Mouse (Mus musculus) midbrain, embryonic 15.5 days (tissue): Measurements from ENCODE around the gene Zfp131. TPM values are rescaled to one million over a fixed set of nuclear protein-coding genes. Genes with fewer than 3 reads are reported as not detected.
A peak's percentile ranks its signal among the peaks of the same experiment; 100 is the strongest.

Experiments
- ATAC-seq: fragments of 200-750 bp; cut with Nextera tagmentation; replicated peaks from 2 replicates; pipeline ENCODE4 v1.8.0; 2017; ENCODE audit warnings: moderate TSS enrichment
- H3K27ac ChIP-seq: fragments of 300-500 bp; sonication (generic); 2 replicates; pipeline ENCODE4 v1.5.1; 2015; ENCODE audit warnings: mild to moderate bottlenecking, inconsistent platforms
- H3K27me3 ChIP-seq: fragments of 300-500 bp; sonication (generic); replicated peaks from 2 replicates; pipeline ENCODE4 v1.6.1; 2015; ENCODE audit warnings: inconsistent platforms
- H3K36me3 ChIP-seq: fragments of 300-500 bp; sonication (generic); replicated peaks from 2 replicates; pipeline ENCODE4 v1.6.1; 2015; ENCODE audit warnings: inconsistent platforms
- H3K4me1 ChIP-seq: fragments of 300-500 bp; sonication (generic); 2 replicates; pipeline ENCODE4 v1.6.1; 2015; ENCODE audit warnings: inconsistent platforms
- H3K4me2 ChIP-seq: fragments of 300-500 bp; sonication (generic); 2 replicates; pipeline ENCODE4 v1.6.1; 2015; ENCODE audit warnings: inconsistent platforms, mild to moderate bottlenecking, moderate library complexity
- H3K4me3 ChIP-seq: fragments of 300-500 bp; sonication (generic); 2 replicates; pipeline ENCODE4 v1.5.1; 2015; ENCODE audit warnings: mild to moderate bottlenecking, inconsistent platforms
- H3K9ac ChIP-seq: fragments of 300-500 bp; sonication (generic); 2 replicates; pipeline ENCODE4 v1.6.1; 2015; ENCODE audit warnings: mild to moderate bottlenecking, inconsistent platforms
- H3K9me3 ChIP-seq: fragments of 300-500 bp; sonication (generic); 2 replicates; pipeline ENCODE4 v1.6.1; 2016; ENCODE audit warnings: inconsistent platforms
- WGBS: fragments of 180-500 bp; shearing (Covaris S2); methylation state at CpG from one replicate; pipeline ENCODE4 v1.1.7; 2015; ENCODE audit warnings: mixed read lengths; 5-methylcytosine and 5-hydroxymethylcytosine counted together
- polyA plus RNA-seq: library from polyadenylated mRNA; unstranded; fragments of >200 nt; fragmentation: Nextera tagmentation; extraction: Ambion mirVana; gene quantifications from 2 replicates; pipeline ENCODE4 v1.2.1, GENCODE M21; 2015

Gene Zfp131
- polyA plus RNA-seq, 1 experiment from 2014 or later: 33.3 TPM

GRCm38 (mm10) chr13:119792791-119793404 lies 2.2 kb upstream of the Zfp131 start:
- ATAC-seq: no peak
- H3K27ac ChIP-seq: no peak overlapping the region
- H3K9me3 ChIP-seq: no peaks in the 10 kb centered on the region
- H3K9ac ChIP-seq: no peak overlapping the region
- H3K27me3 ChIP-seq: no peaks in the 10 kb centered on the region
- H3K4me2 ChIP-seq: no peak overlapping the region
- H3K4me1 ChIP-seq: peaks cover 20% of the 10 kb centered on the region
- WGBS: 84% methylated on average over 5 of the region's 5 CpGs
- no peaks in the 10 kb centered on the region for H3K36me3 ChIP-seq
- H3K4me3 ChIP-seq: no peak overlapping the region

- H3K4me3 ChIP-seq: peak overlapping the region; percentile 97
- H3K4me2 ChIP-seq: peak overlapping the region; percentile 68
- H3K9me3 ChIP-seq: no peaks in the 10 kb centered on the region
- no peak for ATAC-seq
- H3K4me1 ChIP-seq: peaks cover 23% of the 10 kb centered on the region
- H3K9ac ChIP-seq: peak overlapping the region; percentile 67
- no peaks in the 10 kb centered on the region; the same call in 1 of the 2 replicates for H3K36me3 ChIP-seq
- H3K27ac ChIP-seq: peak overlapping the region; percentile 93
- H3K27me3 ChIP-seq: no peaks in the 10 kb centered on the region
- 3% methylated on average over 18 of the region's 18 CpGs for WGBS
Measured at GRCm38 (mm10) chr13:119791580-119792135, 969 bp upstream of the Zfp131 start.

GRCm38 (mm10) chr13:119789851-119790717 lies 605 bp downstream of the Zfp131 start:
- Histone ChIP-seq H3K27ac (peak overlapping the region; percentile 93), H3K9ac (peak overlapping the region; percentile 96), H3K4me3 (peak overlapping the region; percentile 97), H3K9me3 (no peaks in the 10 kb centered on the region), H3K36me3 (peaks cover 5% of the 10 kb centered on the region; the same call in 1 of the 2 replicates), H3K4me2 (peak overlapping the region; percentile 53), H3K4me1 (peaks cover 27% of the 10 kb centered on the region), H3K27me3 (no peaks in the 10 kb centered on the region)
- peak; percentile 78 for ATAC-seq
- under 1% methylated on average over 56 of the region's 66 CpGs for WGBS

GRCm38 (mm10) chr13:119783581-119783980 lies 7.1 kb downstream of the Zfp131 start:
- 86% methylated on average over 4 of the region's 4 CpGs for WGBS

GRCm38 (mm10) chr13:119768541-119768940 lies 22.1 kb downstream of the Zfp131 start:
- H3K9me3 ChIP-seq: no peaks in the 10 kb centered on the region
- 92% methylated on average over 6 of the region's 6 CpGs for WGBS
- H3K4me2 ChIP-seq: no peak overlapping the region
- H3K9ac ChIP-seq: no peak overlapping the region
- H3K27ac ChIP-seq: no peak overlapping the region
- H3K4me3 ChIP-seq: no peak overlapping the region
- ATAC-seq: no peak
- peaks cover 47% of the 10 kb centered on the region for H3K36me3 ChIP-seq
- H3K27me3 ChIP-seq: no peaks in the 10 kb centered on the region
- H3K4me1 ChIP-seq: no peaks in the 10 kb centered on the region

More at GRCm38 (mm10) chr13:119783581-119783980, 7.1 kb downstream of the Zfp131 start:
- Histone ChIP-seq H3K4me3 (no peak overlapping the region), H3K9ac (no peak overlapping the region), H3K27ac (no peak overlapping the region), H3K4me2 (no peak overlapping the region), H3K9me3 (no peaks in the 10 kb centered on the region), H3K36me3 (peaks cover 37% of the 10 kb centered on the region; the same call in 1 of the 2 replicates), H3K4me1 (peaks cover 9% of the 10 kb centered on the region), H3K27me3 (no peaks in the 10 kb centered on the region)
- ATAC-seq: no peak

- H3K4me2 ChIP-seq: no peak overlapping the region
- no peaks in the 10 kb centered on the region for H3K4me1 ChIP-seq
- no peak overlapping the region for H3K4me3 ChIP-seq
- no peak overlapping the region for H3K9ac ChIP-seq
- no peaks in the 10 kb centered on the region for H3K9me3 ChIP-seq
- peaks cover 31% of the 10 kb centered on the region; the same call in 1 of the 2 replicates for H3K36me3 ChIP-seq
- 96% methylated on average over 7 of the region's 7 CpGs for WGBS
- no peaks in the 10 kb centered on the region for H3K27me3 ChIP-seq
- H3K27ac ChIP-seq: no peak overlapping the region
- ATAC-seq: no peak
Measured at GRCm38 (mm10) chr13:119766480-119766879, 24.2 kb downstream of the Zfp131 start.

GRCm38 (mm10) chr13:119756831-119757230 lies 33.9 kb downstream of the Zfp131 start:
- WGBS: 42% methylated on average over 5 of the region's 5 CpGs
- Histone ChIP-seq H3K4me1 (peaks cover 15% of the 10 kb centered on the region), H3K9ac (no peak overlapping the region; the same call in 1 of the 2 replicates), H3K4me3 (no peak overlapping the region), H3K36me3 (no peaks in the 10 kb centered on the region), H3K27ac (no peak overlapping the region), H3K4me2 (peak overlapping the region; percentile 83; the same call in 1 of the 2 replicates), H3K27me3 (no peaks in the 10 kb centered on the region), H3K9me3 (no peaks in the 10 kb centered on the region)
- no peak for ATAC-seq

GRCm38 (mm10) chr13:119755681-119756471 lies 34.8 kb downstream of the Zfp131 start, which contains the start of gene Nim1k:
Gene Nim1k (minus strand): TSS chr13:119755882.
- under 1% methylated on average over 43 of the region's 43 CpGs for WGBS
- peak within 1 kb of the TSS; percentile 60 for H3K9ac ChIP-seq
- peak; percentile 94 for ATAC-seq
- H3K27me3 ChIP-seq: no peaks in the 10 kb centered on the region
- H3K36me3 ChIP-seq: no peaks in the 10 kb centered on the region
- peaks cover 15% of the 10 kb centered on the region for H3K4me1 ChIP-seq
- peak within 1 kb of the TSS; percentile 85 for H3K27ac ChIP-seq
- peak within 1 kb of the TSS; percentile 58 for H3K4me3 ChIP-seq
- H3K4me2 ChIP-seq: peak within 1 kb of the TSS; percentile 83
- H3K9me3 ChIP-seq: no peaks in the 10 kb centered on the region

- Histone ChIP-seq H3K4me2 (peak overlapping the region; percentile 83), H3K27me3 (no peaks in the 10 kb centered on the region), H3K4me3 (peak overlapping the region; percentile 58), H3K9me3 (no peaks in the 10 kb centered on the region), H3K9ac (peak overlapping the region; percentile 60), H3K27ac (peak overlapping the region; percentile 85), H3K4me1 (peaks cover 15% of the 10 kb centered on the region), H3K36me3 (no peaks in the 10 kb centered on the region)
- peak; percentile 82 for ATAC-seq
- WGBS: under 1% methylated on average over 16 of the region's 16 CpGs
Measured at GRCm38 (mm10) chr13:119755141-119755547, 35.5 kb downstream of the Zfp131 start.

GRCm38 (mm10) chr13:119754635-119755020 lies 36.1 kb downstream of the Zfp131 start:
- H3K27me3 ChIP-seq: no peaks in the 10 kb centered on the region
- 12% methylated on average over 3 of the region's 3 CpGs for WGBS
- peaks cover 15% of the 10 kb centered on the region for H3K4me1 ChIP-seq
- 0 out of 2 replicates have a peak overlapping the region, but pooled peaks have one; percentile 60 for H3K9ac ChIP-seq
- H3K27ac ChIP-seq: 0 out of 2 replicates have a peak overlapping the region, but pooled peaks have one; percentile 85
- no peaks in the 10 kb centered on the region for H3K9me3 ChIP-seq
- H3K36me3 ChIP-seq: no peaks in the 10 kb centered on the region
- peak overlapping the region; percentile 58 for H3K4me3 ChIP-seq
- H3K4me2 ChIP-seq: peak overlapping the region; percentile 83
- ATAC-seq: no peak

- 0 out of 2 replicates have a peak, but pooled peaks have one; percentile 10 for ATAC-seq
- Histone ChIP-seq H3K27me3 (no peaks in the 10 kb centered on the region), H3K27ac (0 out of 2 replicates have a peak overlapping the region, but pooled peaks have one; percentile 85), H3K36me3 (no peaks in the 10 kb centered on the region), H3K4me1 (peaks cover 15% of the 10 kb centered on the region), H3K4me2 (0 out of 2 replicates have a peak overlapping the region, but pooled peaks have one; percentile 83), H3K9ac (no peak overlapping the region), H3K4me3 (0 out of 2 replicates have a peak overlapping the region, but pooled peaks have one; percentile 5), H3K9me3 (no peaks in the 10 kb centered on the region)
- 36% methylated on average over 9 of the region's 9 CpGs for WGBS
Measured at GRCm38 (mm10) chr13:119753859-119754634, 36.6 kb downstream of the Zfp131 start.
